Mouse (Mus musculus): ENCODE results near the gene Gm12169. TPM values are rescaled to one million over a fixed set of nuclear protein-coding genes. Genes with fewer than 3 reads are reported as not detected.
"Not testable (repeated sequence)": the region's sequence is repeated elsewhere in the genome, so short reads cannot be mapped to it uniquely, and the experiment has no call there.

Gm12169 gene
- total RNA-seq (2022): not detected

DNA sequence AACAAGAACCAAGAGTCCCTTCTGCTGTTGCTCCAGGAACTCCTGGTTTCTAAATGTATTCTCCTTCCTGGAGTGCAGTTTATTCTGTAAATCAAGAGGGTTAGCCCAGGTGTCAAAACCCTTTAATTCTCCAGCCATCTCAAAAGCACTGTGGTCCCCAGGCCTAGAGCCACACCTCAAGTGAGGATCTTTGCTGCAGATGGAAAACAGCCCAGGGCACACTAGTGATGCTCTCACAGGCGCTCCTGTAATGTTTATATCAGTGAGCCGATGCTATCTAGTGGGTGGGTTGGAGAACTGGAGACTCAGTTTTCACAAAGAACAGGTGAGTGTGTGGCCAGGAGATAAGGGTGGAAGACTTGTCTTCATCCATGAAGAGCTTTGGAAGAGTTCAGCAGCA, at the start of gene Gm12169:
Gene Gm12169 (plus strand): TSS at position 301 of the 400 bp plus-strand sequence.
- DNase-seq (ENCODE audit: low spot score in 2 of 2): no peak

DNA sequence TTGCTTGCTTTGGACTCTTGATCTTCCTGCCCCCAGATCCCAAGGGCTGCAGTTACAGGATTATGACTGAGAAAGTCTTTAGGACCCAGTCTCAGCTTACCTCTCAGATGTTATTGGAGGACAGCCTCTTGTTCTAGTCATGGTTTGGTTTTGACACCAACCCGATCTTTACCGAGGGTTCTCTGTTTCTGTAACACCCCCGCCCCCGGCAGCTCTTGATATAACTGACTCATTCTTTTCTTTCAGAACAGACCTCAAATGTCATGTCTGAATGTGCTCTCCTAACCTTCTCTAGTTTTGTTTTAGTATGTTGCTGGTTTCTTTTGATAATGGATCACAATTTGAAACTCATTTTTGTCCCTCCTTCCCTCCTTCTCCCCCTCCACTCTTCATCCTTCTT, 49.8 kb upstream of the Gm12169 start:
- no peak for DNase-seq (ENCODE audit: low spot score in 2 of 2)

DNA sequence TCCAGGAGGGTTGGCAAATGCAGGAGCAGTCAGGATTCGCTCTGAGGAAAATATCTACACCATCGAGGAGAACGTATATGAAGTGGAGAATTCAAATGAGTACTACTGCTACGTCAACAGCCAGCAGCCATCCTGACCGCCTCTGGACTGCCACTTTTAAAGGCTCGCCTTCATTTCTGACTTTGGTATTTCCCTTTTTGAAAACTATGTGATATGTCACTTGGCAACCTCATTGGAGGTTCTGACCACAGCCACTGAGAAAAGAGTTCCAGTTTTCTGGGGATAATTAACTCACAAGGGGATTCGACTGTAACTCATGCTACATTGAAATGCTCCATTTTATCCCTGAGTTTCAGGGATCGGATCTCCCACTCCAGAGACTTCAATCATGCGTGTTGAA, 44.7 kb upstream of the Gm12169 start:
- DNase-seq (ENCODE audit: low spot score in 2 of 2): no peak

DNA sequence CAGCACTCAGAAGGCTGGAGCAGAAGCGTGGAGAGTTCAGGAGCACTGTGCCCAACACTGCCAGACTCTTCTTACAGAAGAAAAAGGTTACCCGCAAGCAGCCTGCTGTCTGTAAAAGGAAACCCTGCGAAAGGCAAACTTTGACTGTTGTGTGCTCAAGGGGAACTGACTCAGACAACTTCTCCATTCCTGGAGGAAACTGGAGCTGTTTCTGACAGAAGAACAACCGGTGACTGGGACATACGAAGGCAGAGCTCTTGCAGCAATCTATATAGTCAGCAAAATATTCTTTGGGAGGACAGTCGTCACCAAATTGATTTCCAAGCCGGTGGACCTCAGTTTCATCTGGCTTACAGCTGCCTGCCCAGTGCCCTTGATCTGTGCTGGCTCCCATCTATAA, 43.5 kb upstream of the Gm12169 start:
- no peak for DNase-seq (ENCODE audit: low spot score in 2 of 2)

DNA sequence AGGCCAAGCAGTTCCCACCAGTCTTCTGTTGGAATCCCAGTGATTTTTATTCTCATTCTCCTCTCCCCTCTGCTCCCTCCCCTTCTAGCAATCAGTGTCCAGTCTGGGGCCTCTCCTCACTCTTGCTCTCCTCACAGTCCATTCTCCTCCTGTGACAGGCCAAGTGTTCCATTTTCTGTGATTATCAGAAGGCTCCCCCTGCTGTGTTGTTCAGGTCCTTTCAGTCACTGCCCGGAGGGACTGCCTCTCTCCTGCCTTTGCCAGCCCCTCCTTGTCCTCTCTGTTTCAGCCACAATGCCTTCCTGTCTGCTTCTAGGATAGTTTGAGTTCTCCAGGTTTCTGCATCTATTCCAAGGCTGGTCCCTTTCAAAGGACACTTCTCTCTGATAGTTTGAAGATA, 35.8 kb upstream of the Gm12169 start:
- DNase-seq (ENCODE audit: low spot score in 2 of 2): no peak

DNA sequence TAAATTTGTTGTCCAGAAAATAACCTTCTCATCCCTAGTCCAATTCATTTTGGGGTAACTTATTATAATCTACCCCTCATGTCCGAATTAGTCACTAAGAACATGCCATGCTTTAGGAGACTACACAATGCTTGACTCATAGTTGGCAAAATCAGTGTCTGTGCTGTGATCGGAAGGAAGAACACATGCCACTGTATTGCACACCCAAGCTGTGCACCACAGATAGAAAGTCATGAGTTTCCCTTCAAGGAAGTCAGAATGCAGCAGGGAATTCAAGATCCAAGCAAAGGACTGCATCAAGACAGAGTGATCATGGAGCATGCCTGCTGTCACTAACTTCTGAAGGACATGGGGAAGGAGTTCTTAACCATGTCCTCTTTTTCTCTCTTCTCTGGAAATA, 35.4 kb upstream of the Gm12169 start:
- peak in 1 of 2 experiments; percentile 7 for DNase-seq (ENCODE audit: low spot score in 2 of 2)

DNA sequence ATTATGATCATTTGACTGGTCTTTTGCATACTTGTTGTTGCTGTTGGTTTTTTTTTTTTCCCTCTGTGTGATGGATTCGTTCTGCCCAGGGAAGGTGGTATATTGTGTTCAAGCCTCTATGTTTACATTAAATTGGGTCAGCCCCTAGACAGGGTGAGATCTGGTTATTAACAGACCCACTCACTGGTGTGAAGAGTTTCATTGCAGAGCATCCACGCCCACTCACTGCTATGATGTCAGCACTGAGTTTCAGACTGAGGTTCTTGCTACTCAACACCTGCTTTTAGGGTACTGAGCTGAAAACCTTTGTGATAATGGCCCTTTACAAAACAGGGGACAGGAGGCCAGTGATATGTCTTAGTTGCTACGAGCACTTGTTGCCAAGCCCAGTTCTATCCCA, 16.9 kb upstream of the Gm12169 start:
- no peak for DNase-seq (ENCODE audit: low spot score in 2 of 2)

DNA sequence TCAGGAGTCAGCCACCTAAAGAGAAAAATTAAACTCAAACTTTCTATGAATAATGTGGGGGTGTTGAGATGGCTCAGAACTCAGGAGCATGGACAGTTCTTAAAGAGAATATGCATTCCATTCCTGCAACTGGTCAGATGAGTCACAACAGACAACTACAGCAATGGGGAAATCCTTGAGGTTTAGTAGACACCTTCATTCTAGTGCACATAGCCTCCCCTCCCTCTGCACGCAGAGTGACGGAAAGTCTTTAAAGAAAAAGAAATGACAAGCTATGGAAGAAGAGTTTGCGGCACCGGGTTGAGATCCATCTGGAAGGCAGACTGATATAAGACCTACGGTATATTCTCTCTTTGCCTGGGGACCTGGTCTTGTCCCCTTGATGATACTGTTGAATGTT, 14.1 kb upstream of the Gm12169 start:
- DNase-seq (ENCODE audit: low spot score in 2 of 2): no peak

DNA sequence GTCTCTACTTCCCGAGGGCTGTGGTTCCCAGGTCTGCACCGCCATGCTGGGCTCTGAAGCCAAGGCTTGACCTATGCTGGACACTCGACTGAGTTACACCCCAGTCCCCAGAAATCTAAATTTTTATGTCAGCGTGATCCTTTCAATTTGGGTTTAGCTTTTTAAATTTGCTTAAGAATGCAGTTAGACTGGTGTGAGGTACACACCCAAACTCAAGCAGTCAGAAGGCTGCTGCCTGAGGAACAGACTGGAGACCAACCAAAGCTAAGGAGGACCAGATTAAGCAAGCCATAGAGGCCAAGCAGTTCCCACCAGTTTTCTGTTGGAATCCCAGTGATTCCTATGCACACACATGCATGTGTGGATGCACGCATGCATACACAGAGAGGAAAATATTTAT, 2.7 kb upstream of the Gm12169 start:
- DNase-seq (ENCODE audit: low spot score in 2 of 2): not testable (repeated sequence)

DNA sequence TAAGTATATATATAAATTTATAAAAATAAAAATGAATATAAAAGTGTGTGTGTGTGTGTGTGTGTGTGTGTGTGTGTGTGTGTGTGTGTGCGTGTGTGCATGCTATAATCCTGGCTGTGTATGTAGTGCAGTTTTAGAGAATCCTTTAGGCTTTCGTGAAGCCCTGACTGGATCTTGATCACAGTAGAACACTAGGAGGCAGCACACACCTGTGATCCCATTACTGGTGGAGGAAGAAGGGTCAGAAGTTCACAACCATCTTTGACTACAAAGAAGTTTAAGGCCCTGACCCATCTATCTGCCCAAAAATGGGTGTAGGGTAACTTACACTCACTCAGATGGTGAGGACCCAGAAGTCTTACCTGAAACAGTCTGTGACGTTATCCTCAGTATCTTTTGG, 1.3 kb upstream of the Gm12169 start:
- no peak for DNase-seq (ENCODE audit: low spot score in 2 of 2)

DNA sequence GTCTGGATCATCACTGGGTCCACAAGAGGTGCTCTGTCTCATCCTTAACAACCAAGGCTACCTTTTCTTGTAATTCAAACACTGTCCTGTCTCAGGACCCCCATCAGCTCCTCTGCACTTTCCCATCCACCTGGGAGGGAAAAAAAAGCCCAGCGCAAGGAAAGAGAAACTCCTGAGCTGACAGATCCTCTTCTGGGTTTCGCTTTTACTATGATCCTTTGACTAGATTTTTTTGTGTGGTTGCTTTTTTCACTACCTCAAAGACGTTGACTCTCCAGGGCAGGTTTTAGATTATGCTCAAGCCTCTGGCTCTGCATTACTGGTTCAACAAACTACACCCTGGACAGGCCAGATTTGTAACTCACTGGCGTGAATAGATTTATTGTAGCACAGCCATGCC, 6.1 kb downstream of the Gm12169 start:
- DNase-seq (ENCODE audit: low spot score in 2 of 2): no peak

DNA sequence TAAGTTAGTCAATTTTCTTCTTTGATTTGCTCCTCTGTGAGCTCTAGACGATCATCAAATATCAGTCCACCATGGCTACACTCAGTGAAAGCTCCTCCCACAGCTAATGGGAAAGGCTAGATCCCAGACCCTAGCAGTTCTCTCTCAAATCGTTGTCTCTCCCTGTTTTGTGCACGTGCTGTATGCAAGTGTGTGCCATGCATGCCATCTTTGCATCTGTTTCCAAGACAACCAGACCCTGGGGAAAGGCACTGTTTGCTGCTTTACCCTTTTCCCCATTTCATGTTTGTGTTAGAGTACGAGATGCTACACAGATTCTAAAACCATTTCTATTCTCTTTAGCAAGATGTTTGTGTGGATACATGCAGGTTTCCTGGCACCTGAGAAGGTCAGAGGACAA, 13.0 kb downstream of the Gm12169 start:
- no peak for DNase-seq (ENCODE audit: low spot score in 2 of 2)

DNA sequence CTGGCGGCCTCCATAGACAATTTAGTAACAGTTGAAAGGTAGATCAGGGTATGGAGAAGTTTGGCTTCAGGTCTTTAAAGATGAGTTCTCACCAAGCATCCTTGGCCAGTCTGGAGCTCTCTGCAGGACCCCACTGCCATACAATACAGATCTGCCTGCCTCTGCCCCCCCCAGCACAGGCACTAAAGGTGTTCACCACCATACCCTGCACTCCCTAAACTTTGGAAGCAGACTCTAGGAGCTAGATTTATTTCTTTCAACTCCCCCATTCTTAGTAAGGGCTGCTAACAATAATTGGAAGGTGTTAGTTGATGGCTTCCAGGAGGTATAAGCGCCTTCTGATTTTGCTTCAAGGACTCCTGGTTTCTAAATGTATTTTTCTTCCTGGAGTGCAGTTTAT, 19.5 kb downstream of the Gm12169 start:
- no peak for DNase-seq (ENCODE audit: low spot score in 2 of 2)

DNA sequence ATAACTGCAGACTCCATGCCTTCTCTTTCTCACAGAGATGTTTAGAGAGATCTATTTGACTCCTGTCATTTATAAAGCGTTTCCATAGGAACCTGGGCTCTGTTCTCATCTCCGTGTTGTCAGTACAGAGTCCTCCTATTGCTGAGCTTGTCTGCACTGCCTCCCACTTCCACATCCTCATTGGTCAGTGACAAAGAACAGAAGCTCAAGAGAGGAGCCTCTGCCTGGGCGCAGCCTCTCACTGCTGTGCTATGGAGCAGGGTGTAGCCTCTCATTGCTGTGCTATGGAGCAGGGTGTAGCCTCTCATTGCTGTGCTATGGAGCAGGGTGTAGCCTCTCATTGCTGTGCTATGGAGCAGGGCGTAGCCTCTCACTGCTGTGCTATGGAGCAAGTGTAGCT, 25.7 kb downstream of the Gm12169 start:
- no peak for DNase-seq (ENCODE audit: low spot score in 2 of 2)

DNA sequence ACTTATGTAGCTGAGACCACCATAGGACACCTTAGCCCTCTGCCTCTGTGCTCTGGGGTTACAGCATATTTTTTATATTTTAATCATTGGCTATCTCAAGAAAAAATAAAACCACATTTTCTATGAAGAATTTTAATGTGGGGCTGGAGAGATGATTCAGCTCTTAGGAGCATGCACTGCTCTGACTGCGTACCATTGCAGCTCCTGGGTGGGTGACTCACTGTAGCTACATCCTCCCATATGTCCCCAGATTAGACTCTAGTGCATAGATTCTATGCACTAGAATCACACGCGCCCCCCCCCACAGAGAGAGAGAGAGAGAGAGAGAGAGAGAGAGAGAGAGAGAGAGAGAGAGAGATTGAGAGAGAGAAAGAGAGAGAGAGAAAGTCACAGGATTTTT, 28.7 kb downstream of the Gm12169 start:
- DNase-seq (ENCODE audit: low spot score in 2 of 2): no peak

DNA sequence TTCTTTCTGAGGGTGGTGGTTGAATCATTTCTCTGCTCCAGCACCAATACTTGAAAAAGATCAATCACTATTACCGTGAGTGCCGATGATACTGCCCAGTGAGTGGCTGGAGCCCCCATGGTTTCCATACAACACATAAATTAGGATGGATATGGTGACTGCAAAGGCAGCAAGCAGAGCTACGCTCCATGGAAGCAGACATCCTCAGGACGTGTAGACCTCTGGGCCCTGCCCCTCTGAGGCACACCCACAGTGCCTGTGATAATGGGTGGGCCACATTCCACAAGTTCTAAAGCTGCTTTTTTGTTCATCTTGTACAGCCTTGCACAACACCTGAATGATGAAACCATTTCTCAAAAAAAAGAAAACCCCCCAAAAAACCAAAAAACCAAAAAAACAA, 37.1 kb downstream of the Gm12169 start:
- DNase-seq (ENCODE audit: low spot score in 2 of 2): no peak

DNA sequence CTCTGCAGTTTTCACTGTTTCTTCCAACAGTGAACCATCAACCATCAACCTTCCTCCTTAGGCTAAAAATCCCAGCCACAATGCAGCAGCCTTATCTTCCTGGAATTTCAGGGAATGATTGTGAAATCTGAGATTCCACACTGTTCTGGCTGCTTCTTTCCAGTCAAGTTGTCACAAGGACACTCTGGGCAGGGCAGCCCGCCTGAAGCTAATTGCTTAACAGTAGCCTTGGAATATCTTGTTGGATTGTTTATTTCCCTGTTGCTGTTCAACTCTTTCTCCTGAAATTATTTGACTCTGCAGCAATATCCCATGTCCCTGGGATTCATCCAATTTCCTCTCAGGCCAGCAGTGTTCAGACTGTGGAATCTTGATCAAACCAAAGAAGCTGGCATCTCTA, 40.7 kb downstream of the Gm12169 start:
- DNase-seq (ENCODE audit: low spot score in 2 of 2): no peak

DNA sequence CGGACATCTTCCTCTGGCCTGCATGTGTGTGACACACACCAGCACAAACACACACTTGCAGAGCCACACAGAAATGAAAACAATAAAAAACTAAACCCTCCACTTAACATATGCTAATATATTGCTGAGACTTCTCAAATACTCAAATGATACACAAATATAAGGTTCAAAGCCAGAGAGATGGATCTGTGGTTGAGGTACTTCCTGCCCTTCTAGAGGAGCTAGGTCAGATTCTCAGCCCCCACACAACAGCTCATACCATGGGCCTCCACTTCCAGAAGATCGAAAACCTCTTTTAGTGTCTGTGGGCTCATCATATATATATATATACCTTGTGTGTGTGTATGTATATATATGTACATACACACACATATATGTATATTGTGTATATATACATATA, 42.0 kb downstream of the Gm12169 start:
- DNase-seq (ENCODE audit: low spot score in 2 of 2): no peak

DNA sequence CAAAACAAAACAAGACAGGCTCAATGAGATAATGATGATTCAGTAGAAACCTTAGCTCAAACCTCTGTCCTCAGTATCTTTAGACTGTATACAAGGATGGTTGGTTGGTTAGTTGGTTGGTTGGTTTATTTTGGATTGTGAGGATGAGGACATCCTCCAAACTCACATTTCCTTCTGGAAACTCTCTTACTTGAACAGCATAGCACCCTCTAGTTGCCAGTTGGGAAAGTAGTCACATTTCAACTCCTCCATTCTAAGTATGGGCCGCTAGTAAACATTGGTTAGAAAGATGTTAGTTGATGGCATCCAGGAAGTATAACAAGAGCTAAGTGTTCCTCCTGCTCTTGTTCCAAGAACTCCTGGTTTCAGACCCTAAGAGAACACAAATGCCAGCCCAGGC, 45.1 kb downstream of the Gm12169 start:
- no peak for DNase-seq (ENCODE audit: low spot score in 2 of 2)

DNA sequence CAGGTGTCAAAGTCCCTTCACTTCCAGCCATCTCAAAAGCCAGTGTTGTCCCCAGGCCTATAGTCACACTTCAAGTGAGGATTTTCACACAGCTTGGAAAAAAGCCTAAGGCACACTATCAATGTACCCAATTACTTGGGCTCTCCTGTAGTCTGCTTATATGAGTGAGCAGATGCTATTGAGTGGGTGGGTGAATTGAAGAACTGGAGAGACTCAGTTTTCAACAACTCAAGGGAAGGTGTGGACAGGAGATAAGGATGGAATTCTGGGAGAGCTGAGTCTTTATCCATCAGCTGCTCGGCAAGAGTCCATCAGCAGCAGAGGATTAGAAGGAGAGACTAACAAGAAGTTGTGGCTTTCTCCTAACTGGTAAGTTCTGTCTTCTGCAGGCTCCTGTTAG, 47.3 kb downstream of the Gm12169 start, which contains the start of gene BC053393:
Gene BC053393 (plus strand): TSS at position 210 of the 400 bp plus-strand sequence.
- DNase-seq (ENCODE audit: low spot score in 2 of 2): no peak

DNA sequence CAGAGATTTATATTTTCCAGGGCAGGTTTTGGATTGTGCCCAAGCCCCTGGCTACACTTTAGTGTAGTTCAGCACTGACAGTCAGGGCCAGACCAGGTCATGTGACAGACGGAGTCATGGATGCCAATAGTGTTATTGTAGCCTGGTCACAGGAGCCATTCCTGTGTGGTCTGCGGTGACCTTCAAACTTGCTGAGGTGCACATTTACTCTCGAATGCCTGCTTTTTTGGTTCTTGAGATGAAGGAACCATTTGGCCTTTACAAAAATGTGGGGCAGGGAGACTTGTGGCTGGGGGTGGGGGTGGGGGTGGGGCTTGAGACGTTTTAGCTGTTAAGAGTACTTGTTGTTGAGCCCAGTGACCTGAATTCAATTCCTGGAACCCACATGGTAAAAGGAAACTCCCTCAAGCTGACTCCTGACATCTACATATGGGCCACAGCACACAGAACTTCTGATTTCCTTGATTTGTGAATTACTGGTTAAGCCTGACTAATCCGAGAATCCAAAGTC, 54.8 kb downstream of the Gm12169 start:
- DNase-seq (ENCODE audit: low spot score in 2 of 2): no peak

DNA sequence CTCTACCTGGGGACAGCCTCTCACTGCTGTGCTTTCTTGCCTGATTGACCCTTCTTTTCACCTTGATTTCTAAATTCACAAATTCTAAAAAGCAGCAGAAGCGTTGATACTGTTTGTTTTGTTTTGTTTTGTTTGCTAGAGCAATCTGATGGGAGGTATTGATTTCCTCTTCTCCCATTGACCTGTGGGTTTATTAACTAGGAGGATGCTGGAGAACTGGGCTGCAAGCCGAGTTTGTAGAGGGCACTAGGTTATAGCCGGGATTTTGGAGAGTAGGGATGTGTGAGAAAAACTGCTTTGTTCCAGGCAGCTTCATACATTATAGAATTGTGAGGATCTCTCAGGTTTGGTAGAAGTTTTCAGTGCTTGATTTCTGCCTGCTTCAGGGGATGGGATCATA, 56.4 kb downstream of the Gm12169 start:
- no peak for DNase-seq (ENCODE audit: low spot score in 2 of 2)

DNA sequence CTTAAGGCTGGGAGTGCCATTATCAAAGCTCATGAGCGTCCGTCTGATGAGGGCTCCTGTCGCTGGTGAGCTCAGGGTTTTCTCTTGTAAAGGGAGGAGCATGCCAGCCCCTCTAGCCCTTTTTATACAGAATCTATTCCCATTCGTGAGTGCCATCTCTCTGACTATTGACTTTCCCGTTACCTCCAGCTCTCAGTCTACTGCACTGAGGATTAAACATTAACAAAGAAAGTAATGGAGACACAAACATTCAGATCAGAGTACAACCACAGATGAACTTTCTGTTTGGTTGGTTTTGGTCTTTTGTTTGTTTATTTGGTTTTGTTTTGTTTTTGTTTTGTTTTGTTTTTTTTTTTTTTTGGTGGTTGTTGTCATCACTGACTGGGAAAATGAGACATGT, 58.7 kb downstream of the Gm12169 start:
- DNase-seq (ENCODE audit: low spot score in 2 of 2): no peak

Data from layer of hippocampus, adult 8-10 months (tissue).